Mouse (Mus musculus): Measurements from ENCODE around the gene Cdk5. TPM values are rescaled to one million over a fixed set of nuclear protein-coding genes. Genes with fewer than 3 reads are reported as not detected.

Cdk5 gene
- polyA plus RNA-seq, 2 experiments = 51.7 to 127 TPM

DNA sequence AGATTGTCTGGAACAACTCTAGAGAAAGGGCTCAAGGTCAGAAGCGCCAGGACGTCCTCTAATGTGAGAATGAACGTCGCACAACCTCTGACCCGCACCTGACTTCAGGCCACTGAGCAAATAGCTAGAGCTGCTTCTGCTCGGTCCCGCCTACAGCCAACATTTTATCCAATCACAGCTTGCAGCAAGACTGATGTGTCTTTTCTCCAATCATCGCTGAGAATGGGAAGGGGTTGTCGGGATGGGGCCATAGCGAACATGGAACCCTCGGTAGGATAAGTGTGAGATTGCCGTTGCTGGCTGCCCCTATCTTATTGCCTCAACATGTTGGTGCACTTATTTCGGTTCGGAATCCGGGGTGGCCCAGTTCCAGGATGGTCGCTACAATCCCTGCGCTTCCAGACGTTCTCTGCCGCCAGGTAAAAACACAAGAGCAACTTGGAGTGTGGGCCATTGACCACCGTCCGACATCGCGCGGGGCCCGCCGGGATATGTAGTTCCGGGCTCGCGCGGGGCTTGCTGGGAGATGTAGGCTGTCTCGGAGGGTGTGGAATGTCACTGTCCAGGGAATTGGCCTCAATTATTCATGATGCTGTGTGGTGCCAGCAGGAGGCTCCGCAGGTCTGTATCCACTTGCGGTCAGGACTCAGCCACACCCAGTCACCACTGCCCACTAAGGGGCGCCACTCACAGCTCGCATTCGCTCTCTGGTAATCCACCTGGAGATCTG lies 29.0 kb downstream of the Cdk5 start:
- WGBS = 1% methylated on average over 36 of the region's 36 CpGs
- H3K9ac ChIP-seq (ENCODE audit: low read depth, low read length, severe bottlenecking) = peak overlapping the region; percentile 43

DNA sequence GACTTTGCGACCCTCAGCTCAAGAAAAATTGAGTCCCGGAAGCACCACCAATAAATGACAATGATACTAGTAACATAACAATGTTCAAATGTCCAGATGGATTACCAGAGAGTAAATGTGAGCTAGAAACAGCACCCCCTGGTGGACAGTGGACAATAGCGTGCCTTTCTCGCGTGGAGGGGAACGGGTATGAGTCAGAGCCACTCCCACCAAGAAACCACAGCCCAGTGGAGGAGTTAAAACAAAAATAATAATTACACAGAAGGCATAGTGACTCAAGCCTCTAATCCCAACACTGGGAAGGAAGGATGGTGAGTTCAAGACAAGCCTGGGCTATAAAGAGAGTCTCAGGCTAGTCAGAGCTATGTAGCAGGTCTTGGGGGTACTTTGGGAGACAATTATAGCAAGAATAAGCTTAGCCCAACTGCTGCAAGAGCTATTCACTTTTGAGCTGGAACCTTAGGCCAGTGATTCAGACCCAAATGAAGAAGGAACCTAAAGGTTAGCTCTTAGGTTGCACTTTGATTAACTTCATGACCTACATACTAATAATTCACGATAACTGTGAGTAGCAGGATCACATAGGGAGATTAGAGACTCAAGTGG lies 29.8 kb downstream of the Cdk5 start, which contains the start of gene Abcb8:
Gene Abcb8 (plus strand): TSS at position 272 of the 606 bp plus-strand sequence.
- 22% methylated on average over 7 of the region's 7 CpGs for WGBS
- Histone ChIP-seq H3K27ac (replicated peaks; ENCODE audit: low read depth, low read length) (peak within 1 kb of the TSS; percentile 53; the same call in 1 of the 2 replicates), H3K4me2 (replicated peaks; ENCODE audit: low read depth, low read length, severe bottlenecking) (peak within 1 kb of the TSS; percentile 59), H3K36me3 (ENCODE audit: control insufficient read depth, insufficient read depth, low read length) (peaks cover 3% of the 10 kb centered on the region; the same call in 1 of the 2 replicates), H3K9ac (ENCODE audit: low read depth, low read length, severe bottlenecking) (peak within 1 kb of the TSS; percentile 43), H3K9me3 (ENCODE audit: control insufficient read depth, low read length) (no peaks in the 10 kb centered on the region), H3K27me3 (ENCODE audit: control insufficient read depth, insufficient read depth, low read length) (0 out of 2 replicates have a peak, but pooled peaks cover under 1% of the 10 kb centered on the region), H3K4me1 (ENCODE audit: control insufficient read depth, insufficient read depth, low read length) (no peaks in the 10 kb centered on the region), H3K4me3 (replicated peaks; ENCODE audit: low read length) (peak within 1 kb of the TSS; percentile 48)
- ATAC-seq (ENCODE audit: low FRiP score, low read depth) = no peak
- peak; percentile 51 for DNase-seq (ENCODE audit: low spot score)
- no peak for TF ChIP-seq POLR2A (IDR thresholded peaks at IDR 0.05; ENCODE audit: borderline replicate concordance, extremely low read depth, insufficient read depth, insufficient read length)

More for the DNA sequence above, 29.0 kb downstream of the Cdk5 start:
- H3K27ac ChIP-seq (replicated peaks; ENCODE audit: low read depth, low read length) = peak overlapping the region; percentile 53; the same call in 1 of the 2 replicates
- peak overlapping the region; percentile 59 for H3K4me2 ChIP-seq (replicated peaks; ENCODE audit: low read depth, low read length, severe bottlenecking)
- no peaks in the 10 kb centered on the region for H3K4me1 ChIP-seq (ENCODE audit: control insufficient read depth, insufficient read depth, low read length)
- DNase-seq (ENCODE audit: low spot score) (peak; percentile 95), ATAC-seq (ENCODE audit: low FRiP score, low read depth) (peak; percentile 97)
- H3K36me3 ChIP-seq (ENCODE audit: control insufficient read depth, insufficient read depth, low read length) = peaks cover 3% of the 10 kb centered on the region; the same call in 1 of the 2 replicates
- no peaks in the 10 kb centered on the region for H3K9me3 ChIP-seq (ENCODE audit: control insufficient read depth, low read length)
- no peak for TF ChIP-seq POLR2A (IDR thresholded peaks at IDR 0.05; ENCODE audit: borderline replicate concordance, extremely low read depth, insufficient read depth, insufficient read length)
- H3K27me3 ChIP-seq (ENCODE audit: control insufficient read depth, insufficient read depth, low read length) = no peaks in the 10 kb centered on the region
- peak overlapping the region; percentile 48 for H3K4me3 ChIP-seq (replicated peaks; ENCODE audit: low read length)

DNA sequence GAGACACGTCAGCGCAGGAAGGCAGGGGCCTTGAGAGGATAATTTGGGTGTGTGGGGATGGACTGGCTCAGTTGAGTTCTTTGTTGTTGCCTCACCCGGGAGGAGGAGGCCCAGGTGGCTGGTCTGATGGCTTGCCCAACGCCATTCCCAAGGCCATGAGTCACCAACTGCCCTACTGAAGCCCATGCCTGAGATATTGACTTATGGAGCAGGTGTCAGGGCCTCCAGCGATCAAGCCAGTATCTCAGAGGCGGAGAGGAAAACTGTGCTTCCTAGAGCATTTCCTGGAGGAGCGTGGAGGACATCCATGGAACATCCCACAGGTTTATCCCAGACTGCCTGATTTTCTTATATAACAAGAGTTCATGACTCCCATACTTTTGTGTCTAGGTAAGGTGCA lies 30.6 kb downstream of the Cdk5 start:
- no peak overlapping the region for H3K27ac ChIP-seq (replicated peaks; ENCODE audit: low read depth, low read length)
- H3K4me2 ChIP-seq (replicated peaks; ENCODE audit: low read depth, low read length, severe bottlenecking) = no peak overlapping the region
- H3K27me3 ChIP-seq (ENCODE audit: control insufficient read depth, insufficient read depth, low read length) = 0 out of 2 replicates have a peak, but pooled peaks cover 6% of the 10 kb centered on the region
- H3K9ac ChIP-seq (ENCODE audit: low read depth, low read length, severe bottlenecking) = no peak overlapping the region
- WGBS = 68% methylated on average over 7 of the region's 7 CpGs
- DNase-seq (ENCODE audit: low spot score) (no peak), ATAC-seq (ENCODE audit: low FRiP score, low read depth) (no peak)
- peaks cover 3% of the 10 kb centered on the region; the same call in 1 of the 2 replicates for H3K36me3 ChIP-seq (ENCODE audit: control insufficient read depth, insufficient read depth, low read length)
- no peaks in the 10 kb centered on the region for H3K4me1 ChIP-seq (ENCODE audit: control insufficient read depth, insufficient read depth, low read length)
- TF ChIP-seq POLR2A (IDR thresholded peaks at IDR 0.05; ENCODE audit: borderline replicate concordance, extremely low read depth, insufficient read depth, insufficient read length) = no peak
- H3K4me3 ChIP-seq (replicated peaks; ENCODE audit: low read length) = no peak overlapping the region
- H3K9me3 ChIP-seq (ENCODE audit: control insufficient read depth, low read length) = no peaks in the 10 kb centered on the region

DNA sequence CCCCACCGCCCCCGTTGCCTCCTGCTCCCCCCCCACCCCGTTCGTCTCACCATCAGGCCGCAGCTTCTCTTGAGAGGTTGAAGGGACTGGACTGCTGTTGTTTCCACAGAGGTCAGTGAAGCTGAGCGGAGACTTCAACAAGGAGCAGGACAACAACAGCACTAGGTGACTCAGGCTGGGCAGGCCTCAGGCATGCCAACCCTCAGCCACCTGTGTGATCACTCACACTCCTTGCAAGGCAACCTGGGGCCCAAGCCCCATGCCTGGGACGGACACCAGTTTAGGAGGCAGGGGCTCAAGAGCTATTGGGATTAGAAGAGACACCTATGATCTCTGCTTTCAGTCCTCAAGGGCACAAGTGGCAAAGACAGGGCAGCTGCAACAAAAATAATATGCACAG lies 31.5 kb downstream of the Cdk5 start, which contains the start of gene Atg9b:
Gene Atg9b (minus strand): TSS at position 280 of the 400 bp plus-strand sequence.
- H3K4me2 ChIP-seq (replicated peaks; ENCODE audit: low read depth, low read length, severe bottlenecking) = no peak within 1 kb of the TSS
- 85% methylated on average over 7 of the region's 7 CpGs for WGBS
- H3K9me3 ChIP-seq (ENCODE audit: control insufficient read depth, low read length) = no peaks in the 10 kb centered on the region
- no peak for TF ChIP-seq POLR2A (IDR thresholded peaks at IDR 0.05; ENCODE audit: borderline replicate concordance, extremely low read depth, insufficient read depth, insufficient read length)
- peaks cover 3% of the 10 kb centered on the region; the same call in 1 of the 2 replicates for H3K36me3 ChIP-seq (ENCODE audit: control insufficient read depth, insufficient read depth, low read length)
- H3K27ac ChIP-seq (replicated peaks; ENCODE audit: low read depth, low read length) = no peak within 1 kb of the TSS
- ATAC-seq (ENCODE audit: low FRiP score, low read depth) (no peak), DNase-seq (ENCODE audit: low spot score) (no peak)
- 0 out of 2 replicates have a peak, but pooled peaks cover 13% of the 10 kb centered on the region for H3K27me3 ChIP-seq (ENCODE audit: control insufficient read depth, insufficient read depth, low read length)
- H3K4me1 ChIP-seq (ENCODE audit: control insufficient read depth, insufficient read depth, low read length) = peaks cover 6% of the 10 kb centered on the region
- no peak within 1 kb of the TSS for H3K9ac ChIP-seq (ENCODE audit: low read depth, low read length, severe bottlenecking)
- no peak within 1 kb of the TSS for H3K4me3 ChIP-seq (replicated peaks; ENCODE audit: low read length)

DNA sequence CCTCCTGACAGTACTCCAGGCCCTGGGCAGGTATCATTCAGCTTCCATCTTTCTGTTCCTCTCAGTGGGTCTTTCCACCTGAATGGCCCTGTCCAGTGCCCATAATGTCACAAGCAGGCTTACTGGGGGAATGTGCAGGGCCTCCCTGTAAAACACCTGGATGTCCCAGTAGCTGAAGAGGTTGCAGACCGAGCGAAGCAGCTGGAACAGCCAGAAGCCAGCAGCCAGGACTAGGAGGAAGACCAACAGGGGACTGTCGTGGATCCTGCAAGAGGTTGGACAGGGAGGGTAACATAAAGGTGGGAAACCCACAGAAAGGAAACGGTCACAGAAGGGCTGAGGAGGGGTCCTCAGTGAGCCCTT lies 33.7 kb downstream of the Cdk5 start:
- Histone ChIP-seq H3K9me3 (ENCODE audit: control insufficient read depth, low read length) (no peaks in the 10 kb centered on the region), H3K27me3 (ENCODE audit: control insufficient read depth, insufficient read depth, low read length) (0 out of 2 replicates have a peak, but pooled peaks cover 16% of the 10 kb centered on the region), H3K36me3 (ENCODE audit: control insufficient read depth, insufficient read depth, low read length) (no peaks in the 10 kb centered on the region), H3K4me2 (replicated peaks; ENCODE audit: low read depth, low read length, severe bottlenecking) (no peak overlapping the region), H3K27ac (replicated peaks; ENCODE audit: low read depth, low read length) (no peak overlapping the region), H3K9ac (ENCODE audit: low read depth, low read length, severe bottlenecking) (no peak overlapping the region), H3K4me1 (ENCODE audit: control insufficient read depth, insufficient read depth, low read length) (peaks cover 6% of the 10 kb centered on the region), H3K4me3 (replicated peaks; ENCODE audit: low read length) (no peak overlapping the region)
- ATAC-seq (ENCODE audit: low FRiP score, low read depth) (no peak), DNase-seq (ENCODE audit: low spot score) (no peak)
- TF ChIP-seq POLR2A (IDR thresholded peaks at IDR 0.05; ENCODE audit: borderline replicate concordance, extremely low read depth, insufficient read depth, insufficient read length) = no peak
- 62% methylated on average over 4 of the region's 4 CpGs for WGBS

Measured in limb, embryonic 14.5 days (tissue).